Mouse (Mus musculus): ENCODE data around the gene Trp53i13. TPM values are rescaled to one million over a fixed set of nuclear protein-coding genes. Genes with fewer than 3 reads are reported as not detected.
A peak's percentile ranks its signal among the peaks of the same experiment; 100 is the strongest.

Gene Trp53i13
- polyA plus RNA-seq, 1 experiment from 2014 or later = 24.7 TPM

DNA sequence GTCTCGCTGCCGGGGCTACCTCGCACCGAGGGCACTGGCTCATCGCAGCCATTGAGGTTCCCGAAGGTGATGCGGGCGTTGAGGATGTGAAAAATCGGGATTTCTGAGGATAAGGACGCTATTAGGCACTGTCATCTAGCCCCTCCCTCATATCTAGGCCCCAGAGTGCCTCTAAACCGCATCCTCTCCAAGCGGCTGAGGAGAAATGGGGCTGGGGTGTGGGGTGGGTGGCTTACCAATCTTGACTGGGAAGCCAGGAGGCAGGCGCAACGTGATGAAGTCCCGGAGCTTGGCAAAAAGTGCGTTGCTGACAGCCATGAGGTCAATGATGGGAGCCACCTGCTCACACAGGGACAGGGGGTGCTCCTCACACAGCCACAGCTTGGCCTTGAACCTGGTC is 43.0 kb downstream of the Trp53i13 start:
- Histone ChIP-seq H3K9me3 (replicated peaks; ENCODE audit: control insufficient read depth, low read length) (no peaks in the 10 kb centered on the region), H3K4me1 (ENCODE audit: control insufficient read depth, insufficient read depth, low read length) (0 out of 2 replicates have a peak, but pooled peaks cover under 1% of the 10 kb centered on the region), H3K4me3 (ENCODE audit: low read length) (no peak overlapping the region), H3K27me3 (ENCODE audit: control insufficient read depth, insufficient read depth, low read length) (no peaks in the 10 kb centered on the region), H3K4me2 (ENCODE audit: low read depth, low read length) (no peak overlapping the region), H3K9ac (ENCODE audit: low read length) (no peak overlapping the region), H3K36me3 (ENCODE audit: control insufficient read depth, insufficient read depth) (peaks cover 13% of the 10 kb centered on the region), H3K27ac (ENCODE audit: low read length) (no peak overlapping the region)
- WGBS = 85% methylated on average over 16 of the region's 16 CpGs
- ATAC-seq (replicated peaks; ENCODE audit: extremely low read depth, insufficient read depth, low FRiP score) = no peak

DNA sequence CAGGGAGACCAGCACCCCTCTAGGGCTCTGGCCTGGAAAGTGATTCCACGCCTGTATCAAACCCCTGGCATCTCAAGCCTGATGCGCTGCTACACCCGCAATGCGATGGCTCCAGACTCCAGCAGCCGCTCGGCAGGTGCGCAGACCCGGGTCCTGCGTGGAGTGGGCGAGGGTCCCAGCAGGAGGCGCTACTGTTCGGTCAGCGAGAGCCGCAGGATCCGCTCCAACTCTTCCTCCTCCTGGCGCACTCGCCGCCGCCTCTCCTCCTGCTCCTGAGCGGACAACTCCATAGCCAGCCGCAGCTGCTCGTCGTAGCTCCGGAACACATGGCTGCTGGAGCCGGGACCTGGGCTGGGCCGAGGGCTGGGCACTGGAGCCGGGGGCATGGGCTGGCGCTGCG is 44.4 kb downstream of the Trp53i13 start:
- Histone ChIP-seq H3K27ac (ENCODE audit: low read length) (no peak overlapping the region), H3K9me3 (replicated peaks; ENCODE audit: control insufficient read depth, low read length) (no peaks in the 10 kb centered on the region), H3K27me3 (ENCODE audit: control insufficient read depth, insufficient read depth, low read length) (no peaks in the 10 kb centered on the region), H3K4me1 (ENCODE audit: control insufficient read depth, insufficient read depth, low read length) (0 out of 2 replicates have a peak, but pooled peaks cover 4% of the 10 kb centered on the region), H3K36me3 (ENCODE audit: control insufficient read depth, insufficient read depth) (peaks cover 13% of the 10 kb centered on the region), H3K9ac (ENCODE audit: low read length) (no peak overlapping the region), H3K4me3 (ENCODE audit: low read length) (no peak overlapping the region), H3K4me2 (ENCODE audit: low read depth, low read length) (no peak overlapping the region)
- 77% methylated on average over 27 of the region's 29 CpGs for WGBS
- ATAC-seq (replicated peaks; ENCODE audit: extremely low read depth, insufficient read depth, low FRiP score) = no peak

DNA sequence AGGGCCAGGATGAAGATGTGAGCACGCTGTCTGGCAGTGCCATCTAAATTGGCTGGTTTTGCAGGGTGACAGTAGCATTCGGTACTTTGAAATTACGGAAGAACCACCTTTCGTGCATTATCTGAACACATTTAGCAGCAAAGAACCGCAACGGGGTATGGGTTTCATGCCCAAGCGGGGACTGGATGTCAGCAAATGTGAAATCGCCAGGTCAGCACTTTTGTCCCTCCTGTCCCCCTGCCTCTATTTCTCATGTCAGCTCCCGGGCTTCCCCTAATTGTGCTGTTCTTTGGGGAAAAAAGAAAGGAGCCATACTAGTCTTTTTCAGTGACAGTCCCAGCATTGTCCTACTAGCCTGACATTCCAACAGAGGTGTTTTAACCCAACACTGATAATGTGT is 47.4 kb downstream of the Trp53i13 start:
- no peak for ATAC-seq (replicated peaks; ENCODE audit: extremely low read depth, insufficient read depth, low FRiP score)
- Histone ChIP-seq H3K27me3 (ENCODE audit: control insufficient read depth, insufficient read depth, low read length) (no peaks in the 10 kb centered on the region; the same call in 1 of the 2 replicates), H3K27ac (ENCODE audit: low read length) (no peak overlapping the region), H3K9ac (ENCODE audit: low read length) (no peak overlapping the region), H3K36me3 (ENCODE audit: control insufficient read depth, insufficient read depth) (peaks cover 13% of the 10 kb centered on the region), H3K4me3 (ENCODE audit: low read length) (no peak overlapping the region), H3K4me2 (ENCODE audit: low read depth, low read length) (no peak overlapping the region), H3K9me3 (replicated peaks; ENCODE audit: control insufficient read depth, low read length) (no peaks in the 10 kb centered on the region), H3K4me1 (ENCODE audit: control insufficient read depth, insufficient read depth, low read length) (peaks cover 32% of the 10 kb centered on the region)
- WGBS = 85% methylated on average over 9 of the region's 9 CpGs

DNA sequence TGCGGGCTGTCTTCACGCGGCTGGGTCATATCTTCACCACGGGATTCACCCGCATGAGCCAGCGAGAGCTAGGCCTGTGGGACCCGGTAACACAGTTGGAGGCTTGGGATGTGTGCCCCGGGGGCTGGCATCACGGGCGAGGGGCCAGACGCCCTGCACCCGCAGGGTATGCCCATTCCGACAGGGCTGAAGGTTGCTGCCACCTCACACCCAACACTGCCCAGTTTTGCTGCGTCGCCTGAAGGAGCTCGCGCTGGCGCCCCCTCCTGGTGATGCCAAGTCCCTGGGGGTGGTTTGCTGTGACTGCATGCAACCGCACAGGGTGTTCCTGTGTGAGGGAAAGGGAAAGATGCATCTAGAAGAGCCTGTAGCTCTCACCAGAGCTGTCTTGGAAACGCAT is 48.0 kb downstream of the Trp53i13 start:
- no peak for ATAC-seq (replicated peaks; ENCODE audit: extremely low read depth, insufficient read depth, low FRiP score)
- peaks cover 33% of the 10 kb centered on the region for H3K4me1 ChIP-seq (ENCODE audit: control insufficient read depth, insufficient read depth, low read length)
- H3K36me3 ChIP-seq (ENCODE audit: control insufficient read depth, insufficient read depth) = peaks cover 13% of the 10 kb centered on the region
- peak overlapping the region; percentile 25; the same call in 1 of the 2 replicates for H3K4me2 ChIP-seq (ENCODE audit: low read depth, low read length)
- 20% methylated on average over 20 of the region's 20 CpGs for WGBS
- peak overlapping the region; percentile 16; the same call in 1 of the 2 replicates for H3K9ac ChIP-seq (ENCODE audit: low read length)
- H3K27ac ChIP-seq (ENCODE audit: low read length) = no peak overlapping the region
- H3K4me3 ChIP-seq (ENCODE audit: low read length) = peak overlapping the region; percentile 18; the same call in 1 of the 2 replicates
- no peaks in the 10 kb centered on the region; the same call in 1 of the 2 replicates for H3K27me3 ChIP-seq (ENCODE audit: control insufficient read depth, insufficient read depth, low read length)
- H3K9me3 ChIP-seq (replicated peaks; ENCODE audit: control insufficient read depth, low read length) = no peaks in the 10 kb centered on the region

DNA sequence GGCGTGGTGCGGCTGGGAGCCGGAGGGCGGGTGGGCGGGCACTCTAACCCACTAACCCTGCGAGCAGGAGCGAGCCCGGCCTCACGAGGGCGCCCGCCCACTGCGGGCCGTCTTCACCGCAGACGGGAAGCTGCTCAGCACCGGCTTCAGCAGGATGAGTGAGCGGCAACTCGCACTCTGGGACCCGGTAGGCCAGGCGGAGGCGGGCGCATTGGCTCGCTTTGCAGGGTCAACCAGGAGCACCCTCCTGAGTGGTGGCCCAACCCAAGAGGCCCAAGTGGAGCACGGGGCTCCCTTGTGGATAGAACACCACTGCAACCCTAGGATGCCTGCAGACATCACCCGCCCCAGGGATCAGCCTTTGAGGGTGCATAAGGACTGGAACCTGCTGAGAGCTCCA is 48.6 kb downstream of the Trp53i13 start:
- H3K27ac ChIP-seq (ENCODE audit: low read length) = no peak overlapping the region
- H3K9ac ChIP-seq (ENCODE audit: low read length) = no peak overlapping the region
- no peaks in the 10 kb centered on the region for H3K9me3 ChIP-seq (replicated peaks; ENCODE audit: control insufficient read depth, low read length)
- H3K4me3 ChIP-seq (ENCODE audit: low read length) = no peak overlapping the region
- H3K4me1 ChIP-seq (ENCODE audit: control insufficient read depth, insufficient read depth, low read length) = peaks cover 33% of the 10 kb centered on the region
- H3K27me3 ChIP-seq (ENCODE audit: control insufficient read depth, insufficient read depth, low read length) = no peaks in the 10 kb centered on the region; the same call in 1 of the 2 replicates
- H3K4me2 ChIP-seq (ENCODE audit: low read depth, low read length) = peak overlapping the region; percentile 25; the same call in 1 of the 2 replicates
- no peak for ATAC-seq (replicated peaks; ENCODE audit: extremely low read depth, insufficient read depth, low FRiP score)
- 13% methylated on average over 25 of the region's 25 CpGs for whole genome bisulfite sequencing
- peaks cover 12% of the 10 kb centered on the region for H3K36me3 ChIP-seq (ENCODE audit: control insufficient read depth, insufficient read depth)

DNA sequence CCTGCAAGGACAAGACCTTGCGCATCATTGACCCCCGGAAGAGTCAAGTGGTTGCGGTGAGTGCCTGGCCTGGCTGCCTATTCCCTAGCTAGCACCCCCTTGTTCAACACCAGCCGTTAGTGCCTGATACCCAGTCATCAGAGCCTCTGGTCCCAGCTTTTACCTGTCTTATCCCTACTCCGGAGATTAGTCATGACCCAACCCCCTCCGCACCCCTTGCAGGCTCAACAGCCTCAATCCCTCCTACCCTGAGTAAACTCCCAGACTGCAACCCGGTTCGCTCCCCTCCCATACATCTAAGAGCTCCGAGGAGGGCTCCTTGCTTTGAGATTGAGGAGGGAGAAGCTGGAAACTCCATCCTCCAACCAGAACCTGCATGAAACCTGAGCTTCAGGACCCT is 49.2 kb downstream of the Trp53i13 start:
- 41% methylated on average over 9 of the region's 9 CpGs for WGBS
- no peaks in the 10 kb centered on the region; the same call in 1 of the 2 replicates for H3K27me3 ChIP-seq (ENCODE audit: control insufficient read depth, insufficient read depth, low read length)
- no peak overlapping the region for H3K4me3 ChIP-seq (ENCODE audit: low read length)
- H3K9me3 ChIP-seq (replicated peaks; ENCODE audit: control insufficient read depth, low read length) = no peaks in the 10 kb centered on the region
- peaks cover 36% of the 10 kb centered on the region for H3K4me1 ChIP-seq (ENCODE audit: control insufficient read depth, insufficient read depth, low read length)
- no peak overlapping the region for H3K9ac ChIP-seq (ENCODE audit: low read length)
- ATAC-seq (replicated peaks; ENCODE audit: extremely low read depth, insufficient read depth, low FRiP score) = no peak
- H3K4me2 ChIP-seq (ENCODE audit: low read depth, low read length) = no peak overlapping the region
- H3K27ac ChIP-seq (ENCODE audit: low read length) = no peak overlapping the region
- peaks cover 6% of the 10 kb centered on the region; the same call in 1 of the 2 replicates for H3K36me3 ChIP-seq (ENCODE audit: control insufficient read depth, insufficient read depth)

DNA sequence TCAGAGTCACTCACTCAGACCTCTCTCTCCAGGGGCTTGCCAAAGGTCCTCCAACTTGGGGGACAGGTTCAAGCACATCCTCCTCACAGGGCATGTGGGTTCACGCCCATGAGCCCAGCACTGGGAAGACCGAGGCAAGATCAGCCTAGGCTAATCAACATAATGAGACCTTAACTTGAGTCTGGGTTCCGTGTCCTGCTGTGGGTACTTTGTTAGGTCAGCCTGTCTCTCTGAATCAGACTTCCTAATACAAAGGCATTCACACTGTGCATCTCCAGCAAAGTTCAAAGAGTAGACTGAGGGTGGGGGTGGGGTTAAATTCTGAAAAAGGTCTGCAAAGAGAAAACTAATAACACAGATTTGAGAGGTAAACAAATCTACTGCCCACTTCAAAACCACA is 50.7 kb downstream of the Trp53i13 start:
- Histone ChIP-seq H3K4me3 (ENCODE audit: low read length) (no peak overlapping the region), H3K27me3 (ENCODE audit: control insufficient read depth, insufficient read depth, low read length) (no peaks in the 10 kb centered on the region; the same call in 1 of the 2 replicates), H3K36me3 (ENCODE audit: control insufficient read depth, insufficient read depth) (0 out of 2 replicates have a peak, but pooled peaks cover 2% of the 10 kb centered on the region), H3K4me2 (ENCODE audit: low read depth, low read length) (no peak overlapping the region), H3K27ac (ENCODE audit: low read length) (peak overlapping the region; percentile 97), H3K9ac (ENCODE audit: low read length) (peak overlapping the region; percentile 23; the same call in 1 of the 2 replicates), H3K9me3 (replicated peaks; ENCODE audit: control insufficient read depth, low read length) (no peaks in the 10 kb centered on the region), H3K4me1 (ENCODE audit: control insufficient read depth, insufficient read depth, low read length) (peaks cover 43% of the 10 kb centered on the region)
- whole genome bisulfite sequencing = 72% methylated on average over 3 of the region's 3 CpGs
- no peak for ATAC-seq (replicated peaks; ENCODE audit: extremely low read depth, insufficient read depth, low FRiP score)

DNA sequence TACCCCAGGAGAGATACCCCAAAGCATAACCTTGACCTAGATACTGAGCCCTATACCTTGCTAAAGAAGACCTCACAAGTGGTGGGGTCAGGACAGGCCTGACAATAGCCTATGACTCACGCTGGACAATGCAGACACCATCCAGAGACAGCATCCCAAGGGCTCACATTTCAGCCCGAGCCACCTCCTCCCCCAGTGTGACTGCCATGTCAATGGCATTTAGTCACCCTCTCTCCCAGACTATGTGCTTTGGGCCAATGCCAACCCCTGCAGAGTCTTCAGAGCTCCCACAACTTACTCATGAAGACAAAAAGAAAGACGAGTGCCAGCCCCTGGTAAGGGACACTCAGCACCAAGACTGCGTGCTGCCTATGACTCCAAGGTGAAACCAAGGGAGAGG is 51.1 kb downstream of the Trp53i13 start:
- H3K36me3 ChIP-seq (ENCODE audit: control insufficient read depth, insufficient read depth) = peaks cover 5% of the 10 kb centered on the region; the same call in 1 of the 2 replicates
- no peaks in the 10 kb centered on the region; the same call in 1 of the 2 replicates for H3K27me3 ChIP-seq (ENCODE audit: control insufficient read depth, insufficient read depth, low read length)
- H3K9ac ChIP-seq (ENCODE audit: low read length) = 0 out of 2 replicates have a peak overlapping the region, but pooled peaks have one; percentile 23
- peaks cover 43% of the 10 kb centered on the region for H3K4me1 ChIP-seq (ENCODE audit: control insufficient read depth, insufficient read depth, low read length)
- peak overlapping the region; percentile 85; the same call in 1 of the 2 replicates for H3K4me2 ChIP-seq (ENCODE audit: low read depth, low read length)
- peak overlapping the region; percentile 97 for H3K27ac ChIP-seq (ENCODE audit: low read length)
- no peaks in the 10 kb centered on the region for H3K9me3 ChIP-seq (replicated peaks; ENCODE audit: control insufficient read depth, low read length)
- no peak overlapping the region for H3K4me3 ChIP-seq (ENCODE audit: low read length)
- WGBS = 25% methylated on average over 4 of the region's 4 CpGs
- ATAC-seq (replicated peaks; ENCODE audit: extremely low read depth, insufficient read depth, low FRiP score) = 0 out of 2 replicates have a peak, but pooled peaks have one; percentile 5

DNA sequence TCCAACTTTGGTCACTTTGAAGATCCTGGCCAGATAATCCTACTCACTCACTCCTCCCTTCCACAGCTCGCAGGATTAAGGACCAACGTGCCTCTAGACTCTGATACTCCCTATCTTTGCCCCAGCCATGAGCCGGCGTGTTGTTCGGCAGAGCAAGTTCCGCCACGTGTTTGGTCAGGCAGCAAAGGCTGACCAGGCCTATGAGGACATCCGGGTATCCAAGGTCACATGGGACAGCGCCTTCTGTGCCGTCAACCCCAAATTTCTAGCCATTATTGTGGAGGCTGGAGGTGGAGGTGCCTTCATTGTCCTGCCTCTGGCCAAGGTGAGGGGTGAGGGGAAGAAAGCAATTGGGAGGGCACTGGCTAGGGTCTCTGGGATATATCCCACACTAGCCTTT is 52.0 kb downstream of the Trp53i13 start:
- H3K27me3 ChIP-seq (ENCODE audit: control insufficient read depth, insufficient read depth, low read length) = no peaks in the 10 kb centered on the region; the same call in 1 of the 2 replicates
- H3K27ac ChIP-seq (ENCODE audit: low read length) = peak overlapping the region; percentile 97
- no peaks in the 10 kb centered on the region for H3K9me3 ChIP-seq (replicated peaks; ENCODE audit: control insufficient read depth, low read length)
- H3K4me3 ChIP-seq (ENCODE audit: low read length) = peak overlapping the region; percentile 73
- 61% methylated on average over 10 of the region's 10 CpGs for WGBS
- H3K4me1 ChIP-seq (ENCODE audit: control insufficient read depth, insufficient read depth, low read length) = peaks cover 43% of the 10 kb centered on the region
- peak overlapping the region; percentile 88 for H3K9ac ChIP-seq (ENCODE audit: low read length)
- ATAC-seq (replicated peaks; ENCODE audit: extremely low read depth, insufficient read depth, low FRiP score) = no peak
- H3K36me3 ChIP-seq (ENCODE audit: control insufficient read depth, insufficient read depth) = peaks cover 6% of the 10 kb centered on the region; the same call in 1 of the 2 replicates
- peak overlapping the region; percentile 85 for H3K4me2 ChIP-seq (ENCODE audit: low read depth, low read length)

Measured in heart, embryonic 16.5 days (tissue).